Mouse (Mus musculus): ENCODE data around the gene Rims4. TPM values are rescaled to one million over a fixed set of nuclear protein-coding genes. Genes with fewer than 3 reads are reported as not detected.

Gene Rims4
- polyA plus RNA-seq, 1 experiment from 2014 or later, result 0.26 TPM

GRCm38 (mm10) chr2:163915294-163915791, 3.1 kb downstream of the Rims4 start:
- Histone ChIP-seq H3K9me3 (replicated peaks; ENCODE audit: control insufficient read depth, low read length) (no peaks in the 10 kb centered on the region), H3K4me1 (ENCODE audit: control insufficient read depth, low read depth, low read length) (no peaks in the 10 kb centered on the region), H3K4me3 (ENCODE audit: low read depth, low read length) (no peak overlapping the region), H3K36me3 (ENCODE audit: control insufficient read depth, insufficient read depth) (no peaks in the 10 kb centered on the region), H3K4me2 (ENCODE audit: low read depth, low read length) (no peak overlapping the region), H3K27ac (ENCODE audit: low read length) (no peak overlapping the region), H3K9ac (ENCODE audit: low read depth, low read length) (no peak overlapping the region), H3K27me3 (ENCODE audit: control insufficient read depth, insufficient read depth, low read depth, low read length) (peaks cover 46% of the 10 kb centered on the region)
- 45% methylated on average over 9 of the region's 9 CpGs for WGBS (ENCODE audit: insufficient replicate concordance)
- no peak for ATAC-seq (ENCODE audit: low read depth)

GRCm38 (mm10) chr2:163914107-163914506, 4.4 kb downstream of the Rims4 start:
- H3K4me3 ChIP-seq (ENCODE audit: low read depth, low read length), result no peak overlapping the region
- peaks cover 33% of the 10 kb centered on the region for H3K27me3 ChIP-seq (ENCODE audit: control insufficient read depth, insufficient read depth, low read depth, low read length)
- no peaks in the 10 kb centered on the region for H3K4me1 ChIP-seq (ENCODE audit: control insufficient read depth, low read depth, low read length)
- no peaks in the 10 kb centered on the region for H3K36me3 ChIP-seq (ENCODE audit: control insufficient read depth, insufficient read depth)
- H3K4me2 ChIP-seq (ENCODE audit: low read depth, low read length), result no peak overlapping the region
- H3K27ac ChIP-seq (ENCODE audit: low read length), result no peak overlapping the region
- H3K9ac ChIP-seq (ENCODE audit: low read depth, low read length), result no peak overlapping the region
- ATAC-seq (ENCODE audit: low read depth), result no peak
- H3K9me3 ChIP-seq (replicated peaks; ENCODE audit: control insufficient read depth, low read length), result no peaks in the 10 kb centered on the region
- 7% methylated on average over 10 of the region's 10 CpGs for WGBS (ENCODE audit: insufficient replicate concordance)

- 24% methylated on average over 7 of the region's 7 CpGs for WGBS (ENCODE audit: insufficient replicate concordance)
- Histone ChIP-seq H3K4me3 (ENCODE audit: low read depth, low read length) (no peak overlapping the region), H3K9me3 (replicated peaks; ENCODE audit: control insufficient read depth, low read length) (no peaks in the 10 kb centered on the region), H3K4me1 (ENCODE audit: control insufficient read depth, low read depth, low read length) (no peaks in the 10 kb centered on the region), H3K27me3 (ENCODE audit: control insufficient read depth, insufficient read depth, low read depth, low read length) (peaks cover 29% of the 10 kb centered on the region), H3K4me2 (ENCODE audit: low read depth, low read length) (no peak overlapping the region), H3K27ac (ENCODE audit: low read length) (no peak overlapping the region), H3K36me3 (ENCODE audit: control insufficient read depth, insufficient read depth) (no peaks in the 10 kb centered on the region), H3K9ac (ENCODE audit: low read depth, low read length) (no peak overlapping the region)
- no peak for ATAC-seq (ENCODE audit: low read depth)
Measured at GRCm38 (mm10) chr2:163913704-163914103, 4.8 kb downstream of the Rims4 start.

GRCm38 (mm10) chr2:163911826-163912444, 6.5 kb downstream of the Rims4 start:
- no peak overlapping the region for H3K4me3 ChIP-seq (ENCODE audit: low read depth, low read length)
- no peaks in the 10 kb centered on the region for H3K9me3 ChIP-seq (replicated peaks; ENCODE audit: control insufficient read depth, low read length)
- no peak overlapping the region for H3K27ac ChIP-seq (ENCODE audit: low read length)
- 71% methylated on average over 14 of the region's 14 CpGs for WGBS (ENCODE audit: insufficient replicate concordance)
- no peaks in the 10 kb centered on the region for H3K4me1 ChIP-seq (ENCODE audit: control insufficient read depth, low read depth, low read length)
- no peaks in the 10 kb centered on the region for H3K36me3 ChIP-seq (ENCODE audit: control insufficient read depth, insufficient read depth)
- no peak for ATAC-seq (ENCODE audit: low read depth)
- H3K27me3 ChIP-seq (ENCODE audit: control insufficient read depth, insufficient read depth, low read depth, low read length), result peaks cover 14% of the 10 kb centered on the region
- H3K4me2 ChIP-seq (ENCODE audit: low read depth, low read length), result no peak overlapping the region
- no peak overlapping the region for H3K9ac ChIP-seq (ENCODE audit: low read depth, low read length)

GRCm38 (mm10) chr2:163909604-163910003, 8.9 kb downstream of the Rims4 start:
- Histone ChIP-seq H3K4me1 (ENCODE audit: control insufficient read depth, low read depth, low read length) (no peaks in the 10 kb centered on the region), H3K9me3 (replicated peaks; ENCODE audit: control insufficient read depth, low read length) (no peaks in the 10 kb centered on the region), H3K9ac (ENCODE audit: low read depth, low read length) (no peak overlapping the region), H3K27me3 (ENCODE audit: control insufficient read depth, insufficient read depth, low read depth, low read length) (peaks cover 2% of the 10 kb centered on the region; the same call in 1 of the 2 replicates), H3K27ac (ENCODE audit: low read length) (no peak overlapping the region), H3K4me2 (ENCODE audit: low read depth, low read length) (no peak overlapping the region), H3K4me3 (ENCODE audit: low read depth, low read length) (no peak overlapping the region), H3K36me3 (ENCODE audit: control insufficient read depth, insufficient read depth) (no peaks in the 10 kb centered on the region)
- whole genome bisulfite sequencing (ENCODE audit: insufficient replicate concordance), result 63% methylated on average over 7 of the region's 7 CpGs
- ATAC-seq (ENCODE audit: low read depth), result no peak

GRCm38 (mm10) chr2:163907131-163907530, 11.4 kb downstream of the Rims4 start:
- Histone ChIP-seq H3K9ac (ENCODE audit: low read depth, low read length) (no peak overlapping the region), H3K27me3 (ENCODE audit: control insufficient read depth, insufficient read depth, low read depth, low read length) (no peaks in the 10 kb centered on the region), H3K27ac (ENCODE audit: low read length) (no peak overlapping the region), H3K4me3 (ENCODE audit: low read depth, low read length) (no peak overlapping the region), H3K4me2 (ENCODE audit: low read depth, low read length) (no peak overlapping the region), H3K36me3 (ENCODE audit: control insufficient read depth, insufficient read depth) (no peaks in the 10 kb centered on the region), H3K9me3 (replicated peaks; ENCODE audit: control insufficient read depth, low read length) (no peaks in the 10 kb centered on the region), H3K4me1 (ENCODE audit: control insufficient read depth, low read depth, low read length) (no peaks in the 10 kb centered on the region)
- WGBS (ENCODE audit: insufficient replicate concordance), result 49% methylated on average over 5 of the region's 5 CpGs
- ATAC-seq (ENCODE audit: low read depth), result no peak

- 60% methylated on average over 4 of the region's 4 CpGs for WGBS (ENCODE audit: insufficient replicate concordance)
- no peak overlapping the region for H3K9ac ChIP-seq (ENCODE audit: low read depth, low read length)
- no peak for ATAC-seq (ENCODE audit: low read depth)
- H3K4me2 ChIP-seq (ENCODE audit: low read depth, low read length), result no peak overlapping the region
- H3K4me3 ChIP-seq (ENCODE audit: low read depth, low read length), result no peak overlapping the region
- no peaks in the 10 kb centered on the region for H3K4me1 ChIP-seq (ENCODE audit: control insufficient read depth, low read depth, low read length)
- no peaks in the 10 kb centered on the region for H3K9me3 ChIP-seq (replicated peaks; ENCODE audit: control insufficient read depth, low read length)
- H3K27ac ChIP-seq (ENCODE audit: low read length), result no peak overlapping the region
- no peaks in the 10 kb centered on the region for H3K27me3 ChIP-seq (ENCODE audit: control insufficient read depth, insufficient read depth, low read depth, low read length)
- H3K36me3 ChIP-seq (ENCODE audit: control insufficient read depth, insufficient read depth), result no peaks in the 10 kb centered on the region
Measured at GRCm38 (mm10) chr2:163904323-163904722, 14.2 kb downstream of the Rims4 start.

- no peak overlapping the region for H3K9ac ChIP-seq (ENCODE audit: low read depth, low read length)
- H3K9me3 ChIP-seq (replicated peaks; ENCODE audit: control insufficient read depth, low read length), result no peaks in the 10 kb centered on the region
- H3K36me3 ChIP-seq (ENCODE audit: control insufficient read depth, insufficient read depth), result no peaks in the 10 kb centered on the region
- no peak overlapping the region for H3K27ac ChIP-seq (ENCODE audit: low read length)
- peak; percentile 74 for ATAC-seq (ENCODE audit: low read depth)
- no peak overlapping the region for H3K4me2 ChIP-seq (ENCODE audit: low read depth, low read length)
- H3K27me3 ChIP-seq (ENCODE audit: control insufficient read depth, insufficient read depth, low read depth, low read length), result no peaks in the 10 kb centered on the region
- H3K4me1 ChIP-seq (ENCODE audit: control insufficient read depth, low read depth, low read length), result no peaks in the 10 kb centered on the region
- no peak overlapping the region for H3K4me3 ChIP-seq (ENCODE audit: low read depth, low read length)
- 55% methylated on average over 11 of the region's 11 CpGs for WGBS (ENCODE audit: insufficient replicate concordance)
Measured at GRCm38 (mm10) chr2:163903461-163903860, 15.0 kb downstream of the Rims4 start.

- peak; percentile 43 for ATAC-seq (ENCODE audit: low read depth)
Measured at GRCm38 (mm10) chr2:163902448-163902847, 16.0 kb downstream of the Rims4 start.

More at GRCm38 (mm10) chr2:163902448-163902847, 16.0 kb downstream of the Rims4 start:
- H3K4me2 ChIP-seq (ENCODE audit: low read depth, low read length), result no peak overlapping the region
- no peak overlapping the region for H3K9ac ChIP-seq (ENCODE audit: low read depth, low read length)
- no peaks in the 10 kb centered on the region for H3K27me3 ChIP-seq (ENCODE audit: control insufficient read depth, insufficient read depth, low read depth, low read length)
- 51% methylated on average over 4 of the region's 4 CpGs for WGBS (ENCODE audit: insufficient replicate concordance)
- H3K9me3 ChIP-seq (replicated peaks; ENCODE audit: control insufficient read depth, low read length), result no peaks in the 10 kb centered on the region
- no peaks in the 10 kb centered on the region for H3K36me3 ChIP-seq (ENCODE audit: control insufficient read depth, insufficient read depth)
- H3K4me3 ChIP-seq (ENCODE audit: low read depth, low read length), result no peak overlapping the region
- no peak overlapping the region for H3K27ac ChIP-seq (ENCODE audit: low read length)
- no peaks in the 10 kb centered on the region for H3K4me1 ChIP-seq (ENCODE audit: control insufficient read depth, low read depth, low read length)

All from liver, embryonic 16.5 days (tissue).